In the genomic region with DNA sequence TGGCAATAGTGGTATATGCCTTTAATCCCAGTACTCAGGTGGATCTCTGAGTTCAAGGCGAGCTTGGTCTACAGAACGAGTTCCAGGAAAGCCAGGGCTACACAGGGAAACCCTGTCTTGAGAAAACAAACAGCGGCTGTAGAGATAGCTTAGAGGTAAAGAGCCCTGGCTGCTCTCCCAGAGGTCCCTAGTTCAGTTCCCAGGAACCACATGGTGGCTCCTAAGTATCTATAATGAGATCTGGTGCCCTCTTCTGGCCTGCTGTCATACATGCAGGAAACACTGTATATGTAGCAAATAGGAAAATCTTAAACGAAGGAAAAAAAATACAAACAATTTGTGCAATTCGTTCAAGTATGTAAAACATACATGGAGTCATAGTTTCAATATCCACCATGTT, we compare ENCODE assay signal across 10 mouse cellular contexts.
DNase-seq lines count a peak whose midpoint lies in the region; ATAC-seq and TF ChIP-seq lines count a peak whose summit lies in the region.
"Had no signal": no experiment of that assay in that cellular context is flagged by ENCODE, and none has a peak within 500 bp of the region (broad histone marks: within the 10 kb centered on the region; RNA-seq: fewer than 3 reads in every experiment).

No protein-coding gene starts in this region.

- TF ChIP-seq CTCF in kidney, postnatal 0 days (IDR thresholded peaks at IDR 0.05; ENCODE audit: low read depth): peak; percentile 69

- 75% methylated on average over 5 of the region's 5 CpGs for WGBS in kidney, postnatal 0 days
- WGBS in kidney, embryonic 16.5 days: 84% methylated on average over 5 of the region's 5 CpGs
- 87% methylated on average over 5 of the region's 5 CpGs for WGBS in neural tube, embryonic 15.5 days

- H3K27ac ChIP-seq in kidney, postnatal 0 days: no peak overlapping the region
- no peak overlapping the region for H3K27ac ChIP-seq in kidney, embryonic 16.5 days (ENCODE audit: low read length)
- no peak overlapping the region for H3K27ac ChIP-seq in neural tube, embryonic 15.5 days (replicated peaks)
- H3K27ac ChIP-seq: heart, embryonic 15.5 days; midbrain, embryonic 12.5 days had no signal

- no peaks in the 10 kb centered on the region for H3K9me3 ChIP-seq in kidney, postnatal 0 days (replicated peaks; ENCODE audit: low read length)
- H3K9me3 ChIP-seq in kidney, embryonic 16.5 days (ENCODE audit: low read length): no peaks in the 10 kb centered on the region
- no peaks in the 10 kb centered on the region for H3K9me3 ChIP-seq in neural tube, embryonic 15.5 days (replicated peaks)
- H3K9me3 ChIP-seq: heart, embryonic 15.5 days; midbrain, embryonic 12.5 days had no signal

- no peak overlapping the region for H3K9ac ChIP-seq in kidney, postnatal 0 days (ENCODE audit: low read depth, low read length)
- H3K9ac ChIP-seq in kidney, embryonic 16.5 days (replicated peaks; ENCODE audit: low read length): no peak overlapping the region
- H3K9ac ChIP-seq in neural tube, embryonic 15.5 days (replicated peaks): no peak overlapping the region
- H3K9ac ChIP-seq: heart, embryonic 15.5 days; midbrain, embryonic 12.5 days had no signal

- no peak for ATAC-seq in CD4-positive, CD25-positive, alpha-beta regulatory T cell, adult 4 months
- ATAC-seq in kidney, postnatal 0 days (replicated peaks; ENCODE audit: low FRiP score, low read depth): no peak
- no peak for ATAC-seq in kidney, embryonic 16.5 days (ENCODE audit: low FRiP score, low TSS enrichment)
- ATAC-seq in neural tube, embryonic 15.5 days (ENCODE audit: low FRiP score): no peak
- no peak for ATAC-seq in monocyte, adult 5-6 weeks (replicated peaks; ENCODE audit: insufficient number of reproducible peaks, low FRiP score, low TSS enrichment, poor library complexity, severe bottlenecking)

- H3K36me3 ChIP-seq in kidney, postnatal 0 days (ENCODE audit: insufficient read depth, low read length): peaks cover 25% of the 10 kb centered on the region; the same call in 1 of the 2 replicates
- peaks cover 32% of the 10 kb centered on the region for H3K36me3 ChIP-seq in kidney, embryonic 16.5 days (ENCODE audit: insufficient read depth, low read length)
- H3K36me3 ChIP-seq in neural tube, embryonic 15.5 days: peaks cover 3% of the 10 kb centered on the region; the same call in 1 of the 2 replicates

- H3K27me3 ChIP-seq in kidney, postnatal 0 days (ENCODE audit: insufficient read depth, low read length): no peaks in the 10 kb centered on the region
- no peaks in the 10 kb centered on the region for H3K27me3 ChIP-seq in kidney, embryonic 16.5 days (ENCODE audit: insufficient read depth, low read length)
- H3K27me3 ChIP-seq in neural tube, embryonic 15.5 days (replicated peaks): no peaks in the 10 kb centered on the region
- H3K27me3 ChIP-seq: heart, embryonic 15.5 days; midbrain, embryonic 12.5 days had no signal

- H3K4me3 ChIP-seq in kidney, postnatal 0 days (replicated peaks; ENCODE audit: low read depth, low read length): no peak overlapping the region
- H3K4me3 ChIP-seq in kidney, embryonic 16.5 days (ENCODE audit: low read length): no peak overlapping the region
- no peak overlapping the region for H3K4me3 ChIP-seq in neural tube, embryonic 15.5 days (replicated peaks)
- H3K4me3 ChIP-seq: heart, embryonic 15.5 days; midbrain, embryonic 12.5 days had no signal

- no peak overlapping the region for H3K4me2 ChIP-seq in kidney, postnatal 0 days (ENCODE audit: low read length)
- no peak overlapping the region for H3K4me2 ChIP-seq in kidney, embryonic 16.5 days (replicated peaks; ENCODE audit: low read depth, low read length)
- no peak overlapping the region for H3K4me2 ChIP-seq in neural tube, embryonic 15.5 days
- H3K4me2 ChIP-seq: heart, embryonic 15.5 days; midbrain, embryonic 12.5 days had no signal

- no peaks in the 10 kb centered on the region for H3K4me1 ChIP-seq in kidney, postnatal 0 days (replicated peaks; ENCODE audit: insufficient read depth, low read length)
- H3K4me1 ChIP-seq in kidney, embryonic 16.5 days (ENCODE audit: insufficient read depth, low read length): no peaks in the 10 kb centered on the region
- no peaks in the 10 kb centered on the region for H3K4me1 ChIP-seq in neural tube, embryonic 15.5 days
- H3K4me1 ChIP-seq: heart, embryonic 15.5 days; midbrain, embryonic 12.5 days had no signal

- DNase-seq in CD4-positive, CD25-positive, alpha-beta regulatory T cell, adult 2 months (ENCODE audit: low read depth, low spot score): peak; percentile 21
- peak; percentile 43 for DNase-seq in kidney, postnatal 0 days (ENCODE audit: low spot score)
- peak; percentile 31 for DNase-seq in adipocyte (ENCODE audit: low spot score)
- DNase-seq in lung, postnatal 25 days (ENCODE audit: low spot score): peak; percentile 14
